Mouse (Mus musculus): ENCODE measurements at regions not wholly inside any gene's neighbourhood (a gene's known extent, or its start where the extent isn't known, plus 50 kb on each side); places are given as distances from the start of the nearest gene placed in this dataset.
A peak's percentile ranks its signal among the peaks of the same experiment; 100 is the strongest.

DNA sequence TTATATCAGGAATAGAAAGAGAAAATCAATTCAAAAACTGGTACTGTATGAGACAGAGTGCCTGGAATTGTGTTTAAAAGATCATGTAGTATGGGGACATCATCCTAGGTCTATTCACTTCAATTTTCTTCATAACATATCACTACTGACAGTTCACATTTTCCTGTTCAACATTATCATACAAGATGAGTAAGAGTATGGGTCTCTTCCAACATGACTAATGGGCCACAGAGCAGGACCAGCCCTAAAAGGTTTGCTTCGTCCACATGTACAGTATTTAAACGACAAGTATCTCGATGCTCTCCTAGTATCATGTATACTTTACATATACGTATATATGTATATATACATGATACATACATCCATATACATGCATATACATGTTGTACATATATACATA is 164.8 kb upstream of the Atp1b1 start:
- no peak for DNase-seq

DNA sequence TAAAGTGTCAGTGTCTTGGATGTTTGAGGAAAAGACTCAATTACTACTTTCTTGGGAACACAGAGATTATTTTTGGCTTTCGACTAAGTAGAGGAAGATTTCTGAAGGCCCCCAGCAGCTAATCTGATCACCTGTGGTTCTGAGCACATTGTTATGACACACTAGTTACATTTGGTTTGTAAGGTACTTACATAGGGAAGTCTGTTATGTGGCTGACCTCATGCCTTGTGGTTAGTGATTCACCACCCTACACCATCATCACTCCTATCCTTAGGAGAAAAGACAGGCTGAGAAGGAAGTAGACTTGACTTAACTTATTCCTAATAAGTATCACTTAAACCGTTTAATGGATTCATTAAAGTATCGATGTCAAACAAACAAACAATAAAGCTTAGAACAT is 164.3 kb upstream of the Atp1b1 start:
- DNase-seq, result no peak

DNA sequence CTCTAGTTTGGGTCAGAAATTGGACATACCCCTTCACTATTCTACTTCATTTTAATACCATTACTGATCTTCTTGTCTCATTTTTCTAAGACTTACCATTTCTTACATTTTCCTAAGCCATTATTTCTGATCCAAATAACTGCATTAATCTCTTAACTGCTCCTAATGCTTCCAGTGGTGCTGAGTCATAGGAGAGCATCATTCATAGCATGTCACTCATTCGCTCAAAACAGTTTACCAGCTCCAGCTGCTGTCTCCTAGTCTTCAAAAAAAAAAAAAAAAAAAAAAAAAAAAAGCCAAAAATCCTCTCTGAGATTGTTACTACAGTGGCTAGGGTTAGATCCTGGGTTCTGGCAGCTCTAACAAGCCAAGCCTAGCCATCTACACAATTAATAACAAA is 162.0 kb upstream of the Atp1b1 start:
- no peak for DNase-seq

DNA sequence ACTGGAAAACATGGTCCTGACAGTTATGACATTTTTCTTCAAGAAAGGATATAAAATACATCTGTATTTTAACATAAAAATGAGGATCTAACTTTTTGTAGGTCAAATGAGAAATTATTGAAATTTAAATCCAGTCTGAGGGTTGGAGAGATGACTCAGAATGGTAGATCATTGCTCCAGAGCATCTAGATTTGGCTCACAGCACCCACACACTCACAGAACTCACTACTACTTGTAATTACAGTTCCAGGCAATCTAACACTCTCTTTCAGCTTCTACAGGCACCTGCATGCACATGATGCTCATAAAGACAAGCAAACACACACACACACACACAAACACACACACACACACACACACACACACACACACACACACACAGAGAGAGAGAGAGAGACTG is 159.7 kb upstream of the Atp1b1 start:
- no peak for DNase-seq

DNA sequence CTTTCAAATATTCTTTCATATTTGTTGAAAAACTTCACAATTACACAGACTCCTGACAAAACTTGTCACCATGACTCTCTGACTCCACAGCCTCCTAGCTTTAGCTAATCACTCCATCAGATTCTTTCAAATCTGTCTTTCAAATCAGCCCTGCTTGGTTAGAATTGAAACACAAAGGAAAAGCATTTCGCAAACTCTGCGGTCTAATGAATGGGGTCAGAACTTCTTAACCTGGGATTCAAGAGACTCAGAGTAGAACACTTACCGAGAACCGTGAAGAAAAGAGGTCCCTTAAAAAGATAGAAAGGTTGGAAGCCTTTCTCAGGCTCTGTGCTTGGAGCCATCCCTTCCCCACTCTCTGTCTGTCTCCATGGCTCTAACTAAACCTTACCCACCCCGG is 148.9 kb upstream of the Atp1b1 start:
- no peak for DNase-seq

DNA sequence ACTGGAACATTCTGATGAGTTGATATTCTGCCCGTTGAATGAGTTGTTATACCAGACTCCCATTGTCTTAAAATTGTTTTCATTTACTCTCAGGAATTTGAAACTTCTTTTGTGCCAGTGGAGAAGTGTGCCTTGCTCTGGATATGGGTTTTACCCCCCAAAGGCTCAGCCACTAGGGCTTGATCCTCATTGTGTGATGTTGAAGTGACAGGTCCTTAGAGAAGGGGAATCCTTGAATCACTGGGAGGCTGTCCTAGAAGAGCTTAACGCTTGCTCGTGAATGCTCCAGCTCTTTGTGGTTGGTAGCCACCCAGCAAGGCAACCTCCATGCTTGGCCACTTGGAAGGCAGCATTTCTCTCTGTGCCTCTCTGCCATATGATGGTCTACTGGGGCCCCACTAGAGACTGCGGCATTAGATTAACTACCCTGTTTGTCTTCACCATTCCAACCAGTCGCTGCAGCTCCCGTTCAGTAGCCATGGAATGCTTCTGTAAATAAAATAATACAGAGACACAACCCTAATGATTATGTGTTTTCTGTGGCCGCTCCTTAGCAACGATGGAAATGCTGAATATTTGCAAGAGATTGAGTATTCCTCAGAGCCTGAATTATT is 148.1 kb upstream of the Atp1b1 start:
- no peak for DNase-seq

DNA sequence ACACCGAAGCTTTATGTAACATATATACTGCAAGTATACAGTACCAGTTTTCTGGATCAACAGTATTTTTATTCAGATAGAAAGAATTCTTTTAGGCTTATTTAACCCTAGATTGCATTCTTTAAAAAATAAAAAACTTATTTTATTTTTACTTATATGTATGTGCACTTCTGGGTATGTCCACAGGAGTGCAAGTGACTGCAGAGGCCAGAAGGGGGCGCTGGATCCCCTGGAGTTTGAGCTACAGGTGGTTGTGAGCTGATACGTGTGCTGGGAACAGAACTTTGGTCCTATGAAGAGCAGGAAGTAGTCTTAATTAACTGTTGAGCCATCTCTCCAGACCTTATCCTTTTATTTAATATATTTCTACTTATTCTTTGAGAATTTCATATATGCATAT is 145.3 kb upstream of the Atp1b1 start:
- DNase-seq, result peak; percentile 16

DNA sequence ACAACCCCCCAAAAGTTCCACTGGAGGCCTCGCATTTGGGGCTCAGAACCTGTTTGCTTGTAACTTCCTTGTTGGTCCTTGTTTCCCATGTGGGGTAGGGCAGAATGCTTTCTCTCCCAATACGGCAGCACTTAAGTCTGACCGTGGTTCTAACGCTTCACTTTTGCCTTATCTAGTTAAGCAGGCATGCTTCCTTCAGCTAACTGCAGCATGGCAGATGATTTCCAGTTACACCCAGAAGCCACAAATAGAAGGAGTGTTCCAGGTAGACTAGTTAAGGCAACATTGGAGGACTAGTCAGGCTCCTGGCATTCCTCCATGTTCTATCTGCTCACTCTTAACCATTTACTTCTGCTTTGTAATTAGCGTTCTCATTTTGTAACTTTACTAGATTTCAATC is 144.4 kb upstream of the Atp1b1 start:
- no peak for DNase-seq

DNA sequence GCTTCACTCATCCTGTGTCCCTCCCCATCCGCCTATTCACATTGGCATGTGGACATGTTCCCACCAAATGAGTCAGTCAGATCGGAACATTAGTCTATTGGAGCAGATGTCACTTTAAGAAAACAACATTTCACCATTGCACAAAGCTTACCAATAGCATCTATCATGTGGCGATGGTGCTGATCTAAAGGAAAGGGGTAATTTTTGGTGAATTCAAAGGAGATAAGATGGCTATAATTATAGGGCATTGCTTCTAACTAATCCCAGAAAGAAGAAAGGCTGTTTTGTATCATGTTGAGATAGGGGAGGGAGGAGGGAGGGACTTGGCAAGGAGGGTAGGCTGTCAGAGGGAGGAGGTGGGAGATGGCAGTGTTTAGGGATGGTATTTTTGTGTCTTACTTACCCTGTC is 132.1 kb upstream of the Atp1b1 start:
- no peak for DNase-seq

DNA sequence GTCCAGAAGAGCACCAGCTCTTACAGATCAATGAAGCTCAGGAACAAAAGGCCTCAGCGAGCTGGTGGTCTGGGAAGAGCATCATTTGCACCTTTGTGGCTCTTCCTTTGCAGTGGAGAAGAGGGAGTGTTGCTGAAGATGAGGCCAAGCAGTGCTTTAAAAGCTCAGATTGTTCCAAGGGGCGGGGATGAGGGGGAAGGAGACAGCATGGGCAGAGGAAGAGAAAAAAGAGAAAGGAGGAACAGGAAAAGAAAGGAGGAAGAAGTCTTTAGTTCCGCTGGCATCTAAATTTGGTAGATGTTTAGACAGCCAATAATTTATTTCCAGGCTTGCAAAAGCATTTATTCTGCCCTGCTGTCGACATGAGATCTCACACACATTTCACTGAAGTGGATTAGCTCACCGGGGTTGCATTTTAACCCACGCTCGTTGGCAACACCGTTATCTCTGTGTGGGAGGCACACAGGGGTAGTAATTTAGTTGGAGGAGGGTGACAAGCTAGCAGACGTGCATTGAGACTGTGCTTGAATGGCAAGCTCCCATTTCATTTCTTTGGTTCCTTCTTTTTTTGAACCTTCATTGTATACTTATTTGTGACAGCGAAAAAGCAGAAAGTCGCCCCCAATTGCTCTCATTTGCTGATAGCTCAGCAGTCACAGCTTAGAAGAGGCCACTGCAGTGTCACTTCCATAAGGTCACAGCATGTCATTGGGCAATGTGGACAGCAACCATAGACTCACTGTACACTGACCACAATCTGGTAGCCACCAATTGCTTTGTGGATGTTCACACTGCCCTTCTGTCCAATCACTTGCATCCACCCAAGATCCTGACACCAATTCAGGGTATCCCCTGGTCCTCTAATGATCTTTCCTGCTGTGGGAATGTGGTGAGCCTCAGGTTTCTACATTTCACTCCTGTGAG is 128.2 kb upstream of the Atp1b1 start:
- no peak for DNase-seq

DNA sequence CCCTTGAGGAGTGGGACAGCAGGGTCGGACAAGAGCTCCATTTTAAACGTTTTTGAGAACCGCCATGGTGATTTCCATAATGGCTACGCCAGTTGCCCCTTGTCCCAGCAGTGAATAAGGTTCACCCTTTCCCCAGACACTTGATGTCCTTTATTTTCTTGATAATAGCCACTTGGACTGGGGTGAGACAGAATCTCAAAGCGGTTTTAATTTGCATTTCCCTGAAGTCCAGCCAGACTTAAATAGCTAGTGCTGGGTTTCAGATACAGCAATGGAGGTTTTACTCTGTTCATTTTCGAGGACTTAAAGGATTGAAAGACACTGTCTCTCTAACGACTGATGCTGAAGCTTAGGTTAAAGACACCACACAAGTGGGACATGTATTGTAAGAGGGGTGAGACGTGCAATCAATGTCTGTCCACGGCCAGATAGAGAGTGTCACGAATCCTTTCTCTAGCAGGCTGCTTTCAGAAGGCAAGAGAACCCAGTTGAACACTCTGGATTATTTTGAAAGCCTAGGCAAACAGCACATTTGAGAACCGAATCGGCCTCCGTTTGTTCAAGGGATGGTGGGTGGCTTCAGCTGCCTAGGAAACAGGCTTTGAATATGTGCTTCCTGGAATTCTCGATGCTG is 118.8 kb upstream of the Atp1b1 start:
- DNase-seq, result no peak

DNA sequence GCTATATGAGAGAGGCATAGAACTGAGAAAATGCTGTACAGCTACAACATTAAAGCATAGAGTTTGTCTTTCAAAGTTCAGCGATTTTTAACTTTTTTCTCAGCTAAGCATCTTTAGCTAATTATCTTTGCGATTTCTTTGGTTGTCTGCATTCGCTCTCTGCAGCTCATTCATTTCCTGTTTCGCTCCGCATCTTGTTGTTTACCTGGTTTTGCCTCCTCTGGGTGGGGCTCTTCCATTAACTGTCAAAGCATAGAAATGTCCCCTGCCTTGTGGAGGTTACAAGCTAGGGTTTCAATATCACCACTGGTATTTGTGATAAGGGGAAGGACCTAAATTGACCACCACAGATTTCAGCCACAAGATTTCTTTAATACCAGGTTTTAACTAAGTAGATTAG is 115.5 kb upstream of the Atp1b1 start:
- DNase-seq, result no peak

DNA sequence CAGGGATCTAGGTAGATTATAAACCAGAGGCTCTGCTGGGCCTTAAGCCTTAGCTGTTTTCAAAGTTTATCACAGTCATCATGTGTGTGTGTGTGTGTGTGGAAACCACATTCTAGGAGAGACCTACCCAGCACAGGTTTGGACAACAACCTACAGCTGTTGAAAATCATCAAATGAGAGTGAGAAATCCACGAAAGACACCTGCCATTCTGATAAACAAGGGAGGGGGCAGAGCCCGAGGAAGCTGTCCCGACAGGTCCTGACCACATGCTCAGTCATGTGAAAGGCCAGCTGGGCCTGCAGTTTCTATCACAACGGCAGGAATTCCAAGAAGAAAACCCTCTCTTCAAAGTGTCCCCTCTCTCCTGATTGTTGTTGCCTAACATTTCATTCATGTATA is 114.0 kb upstream of the Atp1b1 start:
- no peak for DNase-seq

DNA sequence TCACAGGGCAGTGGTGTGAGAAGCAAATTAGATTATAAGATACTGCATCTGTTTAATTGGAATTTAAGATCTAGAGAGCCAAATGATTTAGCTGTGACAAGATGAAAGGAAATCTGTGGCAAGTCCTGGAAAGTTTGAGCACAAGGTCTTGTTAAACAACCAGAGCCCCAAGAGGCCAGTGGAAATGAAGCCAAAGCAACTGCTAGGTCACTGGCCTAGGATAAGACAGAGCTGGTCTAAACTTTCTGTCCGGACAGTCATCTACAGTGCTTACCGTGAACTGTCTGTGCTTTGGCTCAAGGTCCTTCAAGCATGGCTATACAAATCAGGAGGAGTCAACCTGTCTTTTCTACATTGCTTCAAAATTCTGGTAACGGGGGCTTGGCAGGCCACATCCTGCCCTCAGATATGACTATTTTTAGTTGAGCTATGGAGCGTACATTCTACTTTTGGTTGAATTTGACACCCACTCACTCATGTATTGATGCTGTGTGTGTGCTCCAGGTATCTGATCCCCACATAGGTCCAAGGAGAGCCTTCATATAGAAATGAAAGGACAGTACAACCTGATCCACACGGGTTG is 113.4 kb upstream of the Atp1b1 start:
- peak; percentile 21 for DNase-seq

DNA sequence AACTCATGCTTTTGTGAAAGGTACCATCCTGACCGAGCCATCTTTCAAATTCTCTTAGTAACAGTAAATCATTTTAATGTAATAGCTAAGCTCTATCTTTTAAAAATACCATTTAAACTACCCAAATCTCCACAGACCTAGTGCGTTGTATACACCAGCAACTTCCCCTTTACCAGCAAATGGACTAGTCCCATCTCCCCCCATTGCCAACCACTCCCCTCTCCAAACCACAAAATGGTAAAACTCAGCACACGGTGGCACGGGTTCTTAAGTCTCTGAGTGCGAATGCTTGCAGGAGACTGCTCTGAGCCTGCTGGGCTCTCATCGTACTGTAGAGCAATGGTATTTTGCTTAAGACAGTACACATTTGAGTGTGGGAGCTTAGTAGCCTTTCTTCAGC is 106.7 kb upstream of the Atp1b1 start:
- DNase-seq, result no peak

DNA sequence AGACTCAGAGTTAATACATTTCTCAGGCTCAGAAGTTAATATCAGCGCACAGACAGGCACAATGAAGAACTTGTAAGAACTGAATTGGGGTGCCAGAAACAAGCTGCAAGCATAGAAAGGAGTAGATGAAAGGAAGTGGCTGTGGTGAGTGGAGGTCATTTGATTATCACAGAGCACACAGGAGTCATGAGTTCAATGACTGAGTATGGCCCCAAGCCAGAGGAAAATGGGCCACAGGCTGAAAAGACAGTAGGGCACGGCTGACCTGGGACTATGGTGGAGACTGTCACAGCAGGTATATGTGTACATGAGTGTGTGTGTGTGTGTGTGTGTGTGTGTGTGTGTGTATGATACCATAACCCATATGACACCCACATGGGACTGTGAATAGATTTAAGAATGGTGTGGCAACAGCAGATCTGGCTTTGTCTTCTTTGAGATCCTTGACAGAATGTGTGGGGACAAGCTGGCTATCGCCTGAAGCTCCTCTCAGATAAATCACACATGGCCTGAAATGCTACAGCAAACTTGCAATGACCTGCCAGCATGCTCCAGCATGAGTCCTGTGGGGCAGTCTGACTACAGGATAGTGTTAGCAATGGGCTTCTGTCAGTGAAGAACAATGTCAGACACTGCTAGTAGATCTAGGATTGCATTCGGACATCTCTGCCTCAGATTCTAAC is 101.5 kb upstream of the Atp1b1 start:
- no peak for DNase-seq

DNA sequence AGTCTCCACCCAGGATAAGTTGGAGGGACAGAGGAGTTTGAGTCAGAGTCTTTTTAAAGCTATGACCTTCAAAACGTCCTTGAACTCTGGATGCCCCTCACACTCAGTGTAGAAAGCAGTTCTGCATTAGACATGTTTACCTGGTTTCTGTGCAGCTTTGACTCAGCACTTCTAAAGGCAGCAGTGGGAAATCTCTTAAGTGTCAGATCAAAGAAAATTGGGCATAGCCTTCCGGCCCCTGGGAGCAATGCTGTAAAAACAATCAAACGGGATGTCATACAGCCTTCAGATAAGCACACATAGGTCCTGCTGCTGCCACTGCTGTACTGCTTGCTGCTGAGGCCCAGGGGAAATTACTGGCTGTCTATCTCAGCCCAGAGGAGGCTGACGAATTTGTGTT is 94.5 kb upstream of the Atp1b1 start:
- DNase-seq, result no peak

DNA sequence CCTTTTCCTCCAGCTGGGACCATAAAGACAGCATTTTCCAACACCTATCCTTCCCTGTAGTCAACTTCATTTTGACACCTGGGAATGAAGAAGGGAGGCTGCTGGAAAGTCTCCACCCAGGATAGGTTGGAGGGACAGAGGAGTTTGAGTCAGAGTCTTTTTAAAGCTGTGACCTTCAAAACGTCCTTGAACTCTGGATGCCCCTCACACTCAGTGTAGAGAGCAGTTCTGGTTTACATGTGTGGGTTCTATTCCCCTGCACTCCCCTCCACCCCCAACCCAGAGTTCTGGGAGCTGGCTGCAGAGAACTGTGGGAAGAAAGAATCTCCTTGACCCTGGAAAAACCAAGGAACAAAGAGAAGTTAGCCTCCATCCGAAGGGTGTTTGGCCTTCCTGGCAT is 92.9 kb upstream of the Atp1b1 start:
- no peak for DNase-seq

DNA sequence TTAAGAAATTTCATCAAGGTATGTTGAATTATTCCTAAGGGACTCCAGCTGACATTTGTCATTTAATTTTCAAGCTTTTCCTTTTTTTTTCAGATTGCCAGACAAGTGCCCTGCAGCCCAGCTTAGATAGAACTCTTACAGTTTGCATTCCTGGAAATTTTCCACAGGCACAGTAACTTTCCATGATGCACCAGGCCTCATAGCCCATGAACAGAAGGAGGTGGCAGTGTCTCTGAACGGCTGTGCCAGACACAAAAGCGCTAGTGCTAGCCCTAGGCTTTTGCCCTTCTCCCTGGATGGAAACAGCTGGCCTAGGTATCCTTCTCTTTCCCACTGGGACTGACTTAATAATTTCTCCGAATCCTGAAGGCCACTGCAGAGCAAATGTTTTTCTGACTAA is 92.4 kb upstream of the Atp1b1 start:
- no peak for DNase-seq

DNA sequence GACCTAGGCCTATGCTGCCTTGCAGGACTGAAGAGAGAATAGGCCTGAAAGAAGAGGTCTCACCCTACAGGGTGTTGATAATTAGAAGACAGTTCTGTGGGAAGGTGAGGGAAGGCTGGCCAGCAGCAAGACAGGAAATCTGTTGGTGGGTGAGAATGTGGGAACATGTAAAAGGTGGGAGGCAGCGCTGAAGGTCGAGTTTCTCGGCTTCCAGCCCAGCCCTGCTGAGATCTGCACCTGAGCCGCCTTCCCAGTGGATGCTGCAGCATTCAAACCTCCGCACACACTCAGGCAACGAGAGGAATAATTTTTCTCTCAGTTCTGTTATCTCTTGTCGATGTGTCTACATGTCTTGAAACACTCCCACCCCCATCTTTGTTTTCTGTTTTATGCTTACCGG is 89.9 kb upstream of the Atp1b1 start:
- no peak for DNase-seq

DNA sequence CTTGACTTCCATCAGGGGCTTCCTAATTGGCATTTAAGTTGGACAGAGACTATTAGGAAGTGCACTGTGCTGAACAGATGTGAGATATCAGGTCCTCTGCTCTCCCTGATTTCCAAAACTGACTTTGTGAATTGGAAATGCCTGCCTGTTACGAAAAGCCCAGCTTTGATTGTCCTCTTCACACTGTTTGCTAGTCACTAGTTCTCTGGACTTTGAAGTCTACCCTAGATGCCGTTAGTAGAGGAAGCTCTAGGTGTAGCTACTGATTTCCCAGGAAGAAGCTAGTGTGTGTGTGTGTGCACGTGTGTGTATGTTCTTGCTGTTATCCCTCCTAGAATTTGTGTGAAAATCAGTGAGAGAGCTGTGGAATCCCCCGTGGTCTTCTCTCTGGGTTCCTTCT is 87.7 kb upstream of the Atp1b1 start:
- no peak for DNase-seq

DNA sequence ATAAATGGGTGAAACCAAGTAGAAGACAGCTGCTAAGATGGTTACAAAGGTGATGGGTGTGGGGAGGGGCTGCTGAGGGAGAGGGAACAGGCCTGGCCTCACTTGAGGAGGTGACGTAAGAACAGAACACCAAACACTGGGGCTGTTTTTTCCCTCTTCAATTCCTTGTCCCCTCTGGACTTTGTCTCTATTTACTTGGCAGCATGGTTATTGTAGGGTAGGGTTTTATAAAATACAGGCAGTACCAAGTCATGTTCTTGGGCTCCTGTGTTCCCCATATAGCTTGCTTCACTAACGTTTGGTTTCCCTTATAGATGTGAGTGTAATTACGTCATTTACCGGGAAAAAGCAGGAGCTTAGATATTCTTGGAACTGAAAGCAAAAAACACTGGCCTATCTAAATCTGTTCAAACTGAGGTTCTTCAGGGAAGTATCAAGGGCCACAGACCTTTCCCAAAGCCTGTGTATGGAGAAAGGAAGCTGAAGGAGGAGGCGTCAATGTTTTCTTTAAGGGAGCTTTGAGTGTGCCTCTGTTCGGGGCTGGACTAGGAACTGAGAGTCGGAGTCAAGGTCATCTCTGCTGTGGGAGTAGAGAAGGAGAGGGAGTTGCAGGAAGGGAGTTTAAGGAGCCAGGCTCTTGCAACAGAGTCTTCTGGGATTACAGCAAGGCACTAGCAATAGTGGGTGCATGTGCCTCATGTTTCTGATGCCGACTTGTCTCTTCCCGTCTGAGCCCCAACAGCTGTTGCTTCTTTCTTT is 85.1 kb upstream of the Atp1b1 start:
- DNase-seq, result no peak

DNA sequence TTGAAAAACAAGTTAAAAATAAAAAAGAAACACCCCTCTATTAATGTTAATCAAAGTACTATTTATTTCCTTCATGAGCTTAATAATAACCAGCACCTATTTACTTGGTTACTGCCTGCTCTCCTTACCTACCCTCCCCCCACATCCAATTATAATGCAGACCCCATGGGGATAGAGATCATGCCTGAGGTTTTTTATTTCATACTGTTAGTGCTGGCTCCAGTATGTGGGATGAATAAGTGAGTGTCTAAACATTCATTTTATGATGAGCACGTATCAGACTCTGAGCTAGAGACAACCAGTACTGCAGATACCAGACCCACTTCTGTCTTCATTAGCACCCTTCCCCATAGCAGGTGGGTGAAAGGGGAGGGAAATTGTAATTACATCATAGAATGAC is 83.6 kb upstream of the Atp1b1 start:
- no peak for DNase-seq

Data from thymus, postnatal 4 days (tissue).